Mouse (Mus musculus) gastrocnemius, adult 18-20 months (tissue): ENCODE data around the gene Add3. TPM values are rescaled to one million over a fixed set of nuclear protein-coding genes. Genes with fewer than 3 reads are reported as not detected.

Source experiments
- total RNA-seq, 2 experiments: library from RNA; stranded (reverse); gene quantifications; 2 replicates each; pipeline ENCODE4 v1.2.3; 2021

Gene Add3
- total RNA-seq, 2 experiments from 2014 or later = 23.0 to 30.5 TPM

Other genes starting within 250 kb of the Add3 start
- 10 to 100 TPM; 34.3 to 40.9 TPM for gene Xpnpep1, start 100.2 kb upstream of the Add3 start, total RNA-seq
- gene Mxi1, start 170.1 kb downstream of the Add3 start, total RNA-seq = 10 to 100 TPM; 53.1 to 55.9 TPM
- not detected for gene Gm10197, start 231.3 kb downstream of the Add3 start, total RNA-seq